Mouse (Mus musculus) C2C12 (cell line): ENCODE measurements around the gene Hsd17b2. TPM values are rescaled to one million over a fixed set of nuclear protein-coding genes. Genes with fewer than 3 reads are reported as not detected.

Experiments
- H3K27me3 ChIP-seq: one replicate; pipeline ENCODE4 v1.6.1; 2011; ENCODE audit not compliant: control insufficient read depth, insufficient read depth, insufficient read length
- H3K36me3 ChIP-seq: one replicate; pipeline ENCODE4 v1.6.1; 2011; ENCODE audit not compliant: control insufficient read depth, insufficient read depth
- H3K4me3 ChIP-seq: one replicate; pipeline ENCODE4 v1.5.1; 2011; ENCODE audit warnings: mild to moderate bottlenecking, control low read depth; ENCODE audit not compliant: poor library complexity, insufficient read depth, severe bottlenecking
- H3K79me2 ChIP-seq: one replicate; pipeline ENCODE4 v1.6.1; 2011; ENCODE audit not compliant: control insufficient read depth, insufficient read depth
- H3K79me3 ChIP-seq: one replicate; pipeline ENCODE4 v1.6.1; 2011; ENCODE audit warnings: low read depth, control low read depth
- H3ac ChIP-seq: one replicate; pipeline ENCODE3; 2011; ENCODE audit warnings: low read depth; ENCODE audit not compliant: control insufficient read depth, insufficient read length
- CEBPB ChIP-seq: IDR thresholded peaks from one replicate; pipeline ENCODE4 v1.6.1; 2011; ENCODE audit warnings: low read depth, mild to moderate bottlenecking, control low read depth, moderate library complexity
- CTCF ChIP-seq: IDR thresholded peaks from one replicate; pipeline ENCODE4 v1.5.1; 2011; ENCODE audit not compliant: control insufficient read depth, insufficient read depth, insufficient read length
- FOSL1 ChIP-seq: IDR thresholded peaks from one replicate; pipeline ENCODE4 v1.8.0; 2011; ENCODE audit warnings: mild to moderate bottlenecking, low read length; ENCODE audit not compliant: poor library complexity, insufficient read depth, severe bottlenecking
- MAX ChIP-seq: IDR thresholded peaks from one replicate; pipeline ENCODE4 v1.6.1; 2011; ENCODE audit warnings: mild to moderate bottlenecking, control low read depth
- MYOD1 ChIP-seq: IDR thresholded peaks from one replicate; pipeline ENCODE4 v1.6.1; 2011; ENCODE audit warnings: low read depth; ENCODE audit not compliant: control insufficient read depth, insufficient read length
- MYOG ChIP-seq: IDR thresholded peaks from one replicate; pipeline ENCODE4 v1.6.1; 2011; ENCODE audit not compliant: control insufficient read depth, insufficient read length; ENCODE audit errors: extremely low read depth
- USF1 ChIP-seq: IDR thresholded peaks from one replicate; pipeline ENCODE4 v1.6.1; 2011; ENCODE audit warnings: low read depth, mild to moderate bottlenecking, control low read depth, moderate library complexity
- polyA plus RNA-seq: library from polyadenylated mRNA; unstranded; fragments of >200 nt; fragmentation: generic; extraction: Trizol; gene quantifications from one replicate; pipeline ENCODE4 v1.2.1, GENCODE M21; 2012; ENCODE audit warnings: missing spikeins

The Hsd17b2 gene
- polyA plus RNA-seq, 1 experiment = not detected

DNA sequence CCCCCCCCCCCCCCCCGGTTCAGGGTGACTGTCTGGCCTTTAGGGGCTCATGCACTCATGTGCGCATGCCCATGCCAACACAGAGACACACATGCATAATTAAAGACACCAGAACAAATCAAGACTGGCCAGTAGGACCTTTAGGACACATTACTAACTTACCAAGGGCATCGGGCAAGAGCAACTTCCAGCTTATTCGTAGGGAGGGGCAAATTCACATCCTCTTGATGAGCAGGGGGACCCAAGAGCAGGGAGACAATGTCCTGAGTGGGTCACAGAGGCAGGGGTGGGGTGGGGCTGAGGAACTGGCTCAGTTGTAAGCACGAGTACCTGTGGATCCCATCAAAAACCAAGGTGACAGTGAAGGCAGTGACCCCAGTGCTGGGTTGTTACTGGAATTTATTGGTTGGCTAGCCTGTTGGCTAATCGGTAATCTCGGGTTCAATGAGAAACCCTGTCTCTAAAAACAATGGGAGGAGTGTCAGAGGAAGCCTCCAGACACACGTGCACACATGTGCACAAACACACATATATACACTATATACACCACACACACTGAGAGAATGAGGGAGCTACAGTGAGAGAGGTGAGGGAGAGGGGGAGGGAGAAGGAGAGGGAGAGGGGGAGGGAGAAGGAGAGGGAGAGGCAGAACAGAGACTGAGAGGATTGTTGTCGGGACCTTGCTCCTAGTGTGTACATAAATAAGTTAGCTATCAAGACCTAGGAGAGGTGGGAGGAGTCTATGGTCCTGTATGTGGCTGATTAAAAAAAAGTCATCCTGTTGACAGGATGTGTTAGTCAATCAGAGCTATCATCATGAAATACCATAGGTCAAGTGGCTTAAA is 46.4 kb downstream of the Hsd17b2 start:
- H3K36me3 ChIP-seq = no peaks in the 10 kb centered on the region
- H3K79me3 ChIP-seq = no peaks in the 10 kb centered on the region
- no peaks in the 10 kb centered on the region for H3K79me2 ChIP-seq
- no peak overlapping the region for H3ac ChIP-seq
- H3K27me3 ChIP-seq = no peaks in the 10 kb centered on the region
- H3K4me3 ChIP-seq = no peak overlapping the region
- no peak for TF ChIP-seq CEBPB
- no peak for TF ChIP-seq CTCF
- no peak for TF ChIP-seq FOSL1
- TF ChIP-seq MYOD1 = no peak
- TF ChIP-seq MYOG = no peak
- TF ChIP-seq USF1 = no peak
- TF ChIP-seq MAX = no peak

DNA sequence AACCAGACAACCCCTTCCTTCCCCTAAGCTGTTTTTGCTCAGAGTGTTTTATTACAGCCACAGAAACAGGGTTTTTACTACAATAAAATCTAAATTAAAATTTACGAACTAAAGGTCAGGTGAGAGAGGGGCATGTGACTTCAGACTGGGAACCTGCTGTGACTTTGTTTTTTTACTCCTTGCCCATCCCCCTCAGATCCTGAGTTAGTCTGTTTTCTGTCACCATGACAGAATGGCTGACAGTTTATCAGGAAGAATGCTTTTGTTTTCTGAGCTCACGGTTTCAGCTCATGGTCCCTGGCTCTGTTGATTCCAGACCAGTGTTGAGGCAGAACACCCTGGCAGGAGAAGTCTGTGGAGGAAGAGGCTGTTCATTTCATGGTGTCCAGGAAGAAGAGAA is 47.7 kb downstream of the Hsd17b2 start:
- no peaks in the 10 kb centered on the region for H3K27me3 ChIP-seq
- TF ChIP-seq MYOG = no peak
- no peak for TF ChIP-seq CEBPB
- no peak for TF ChIP-seq USF1
- TF ChIP-seq CTCF = no peak
- no peaks in the 10 kb centered on the region for H3K79me2 ChIP-seq
- no peak overlapping the region for H3K4me3 ChIP-seq
- H3ac ChIP-seq = no peak overlapping the region
- no peaks in the 10 kb centered on the region for H3K36me3 ChIP-seq
- H3K79me3 ChIP-seq = no peaks in the 10 kb centered on the region

DNA sequence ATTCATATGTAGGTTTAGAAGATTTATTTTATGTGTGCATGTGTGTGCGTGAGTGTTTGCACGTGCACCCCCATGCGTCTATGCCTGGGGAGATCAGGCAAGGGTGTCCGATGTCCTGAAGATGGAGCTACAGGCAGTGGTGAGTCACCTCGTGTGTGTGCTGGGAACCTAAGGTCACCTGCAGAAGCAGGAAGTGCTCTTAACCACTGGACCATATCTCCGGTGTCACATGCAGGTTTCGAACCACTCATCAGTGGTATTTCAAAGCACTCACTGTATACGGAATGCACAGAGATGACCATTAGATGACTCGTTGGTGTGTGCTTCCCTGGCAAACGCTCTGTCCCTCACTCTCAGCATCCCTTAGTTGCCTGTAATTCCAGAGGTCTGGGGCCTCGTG is 56.2 kb downstream of the Hsd17b2 start:
- H3K4me3 ChIP-seq = no peak overlapping the region
- no peak for TF ChIP-seq FOSL1
- TF ChIP-seq MYOG = no peak
- no peak for TF ChIP-seq MYOD1
- no peak for TF ChIP-seq USF1
- TF ChIP-seq CEBPB = no peak
- no peak for TF ChIP-seq CTCF
- TF ChIP-seq MAX = no peak
- no peaks in the 10 kb centered on the region for H3K79me2 ChIP-seq
- H3K79me3 ChIP-seq = no peaks in the 10 kb centered on the region
- H3K27me3 ChIP-seq = no peaks in the 10 kb centered on the region
- H3ac ChIP-seq = no peak overlapping the region
- no peaks in the 10 kb centered on the region for H3K36me3 ChIP-seq

DNA sequence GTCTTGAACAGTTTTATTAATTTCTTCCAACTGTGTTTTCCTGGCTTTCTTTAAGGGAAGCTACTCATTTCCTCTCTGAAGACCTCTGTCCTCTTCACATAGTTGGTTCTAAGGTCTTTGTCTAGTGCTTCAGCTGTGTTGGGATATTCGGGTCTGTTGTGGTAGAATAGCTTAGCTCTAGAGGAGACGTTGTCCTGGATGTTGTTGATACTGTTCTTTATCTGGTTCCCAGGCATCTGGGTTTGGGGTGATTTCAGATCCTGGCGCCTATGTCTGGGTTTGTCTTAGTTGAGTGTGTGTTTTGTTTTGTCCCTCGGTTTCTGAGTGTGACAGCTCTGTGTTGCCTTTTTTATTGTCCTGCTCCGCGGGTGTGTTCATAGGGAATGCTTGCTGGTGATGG is 61.1 kb downstream of the Hsd17b2 start:
- TF ChIP-seq CTCF (no peak), FOSL1 (no peak), MYOD1 (no peak), USF1 (no peak), MYOG (no peak), CEBPB (no peak), MAX (no peak)
- Histone ChIP-seq H3K4me3 (no peak overlapping the region), H3K79me2 (no peaks in the 10 kb centered on the region), H3ac (no peak overlapping the region), H3K27me3 (no peaks in the 10 kb centered on the region), H3K36me3 (no peaks in the 10 kb centered on the region), H3K79me3 (no peaks in the 10 kb centered on the region)

DNA sequence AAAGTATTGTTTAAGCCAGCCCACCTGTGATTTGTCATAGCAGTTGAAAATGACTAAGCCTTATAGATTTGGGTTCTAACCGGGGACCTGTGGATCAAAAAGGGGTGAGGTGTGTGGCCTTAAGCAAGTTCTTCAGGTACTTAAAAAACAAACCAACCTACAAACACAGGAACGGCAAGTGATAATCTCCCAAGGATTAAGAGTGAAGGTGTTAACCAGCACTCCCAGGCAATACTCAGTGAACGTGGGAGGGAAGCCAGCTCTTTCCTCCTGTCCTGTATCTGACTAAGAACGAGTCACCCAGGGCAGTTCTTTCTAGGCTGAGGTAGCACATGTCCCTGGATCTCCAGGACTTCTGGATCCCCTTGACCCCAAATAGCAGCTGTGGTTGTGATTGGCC is 62.9 kb downstream of the Hsd17b2 start:
- H3K79me2 ChIP-seq = no peaks in the 10 kb centered on the region
- no peak overlapping the region for H3ac ChIP-seq
- TF ChIP-seq FOSL1 (no peak), USF1 (no peak), CTCF (no peak), MYOD1 (no peak), MAX (no peak), MYOG (no peak), CEBPB (no peak)
- no peaks in the 10 kb centered on the region for H3K79me3 ChIP-seq
- no peaks in the 10 kb centered on the region for H3K27me3 ChIP-seq
- no peaks in the 10 kb centered on the region for H3K36me3 ChIP-seq
- H3K4me3 ChIP-seq = no peak overlapping the region
